Mouse (Mus musculus) forebrain, embryonic 10.5 days (tissue): Measurements from ENCODE around the gene Kynu. TPM values are rescaled to one million over a fixed set of nuclear protein-coding genes. Genes with fewer than 3 reads are reported as not detected.

Experiments
- DNase-seq: peaks from one replicate; pipeline ENCODE4 v3.0.0-alpha.2; 2017; ENCODE audit warnings: low spot score; ENCODE audit errors: extremely low spot score
- H3K27ac ChIP-seq: fragments of 300-500 bp; sonication (generic); 2 replicates; pipeline ENCODE4 v1.5.1; 2016; ENCODE audit warnings: mild to moderate bottlenecking
- H3K27me3 ChIP-seq: fragments of 300-500 bp; sonication (generic); 2 replicates; pipeline ENCODE4 v1.6.1; 2016; ENCODE audit warnings: mild to moderate bottlenecking; ENCODE audit not compliant: poor library complexity, severe bottlenecking
- H3K36me3 ChIP-seq: fragments of 300-500 bp; sonication (generic); replicated peaks from 2 replicates; pipeline ENCODE4 v1.6.1; 2016; ENCODE audit warnings: mild to moderate bottlenecking, moderate library complexity
- H3K4me1 ChIP-seq: fragments of 300-500 bp; sonication (generic); 2 replicates; pipeline ENCODE4 v1.6.1; 2016
- H3K4me3 ChIP-seq: fragments of 300-500 bp; sonication (generic); 2 replicates; pipeline ENCODE4 v1.5.1; 2016; ENCODE audit warnings: mild to moderate bottlenecking, moderate library complexity
- H3K9me3 ChIP-seq: fragments of 300-500 bp; sonication (generic); 2 replicates; pipeline ENCODE4 v1.6.1; 2016; ENCODE audit warnings: mild to moderate bottlenecking, moderate library complexity
- WGBS: fragments of 180-500 bp; shearing (Covaris S2); methylation state at CpG from one replicate; pipeline ENCODE4 v1.1.7; 2016; 5-methylcytosine and 5-hydroxymethylcytosine counted together
- polyA plus RNA-seq: library from polyadenylated mRNA; unstranded; fragments of >200 nt; fragmentation: Nextera tagmentation; extraction: Ambion mirVana; gene quantifications from 2 replicates; pipeline ENCODE4 v1.2.1, GENCODE M21; 2016

Kynu gene
- polyA plus RNA-seq, 1 experiment from 2014 or later: 1.5 TPM

GRCm38 (mm10) chr2:43573526-43573925, 18.4 kb downstream of the Kynu start:
- no peak for DNase-seq
- 97% methylated on average over 1 of the region's 1 CpGs for WGBS
- H3K4me1 ChIP-seq: no peaks in the 10 kb centered on the region

DNA sequence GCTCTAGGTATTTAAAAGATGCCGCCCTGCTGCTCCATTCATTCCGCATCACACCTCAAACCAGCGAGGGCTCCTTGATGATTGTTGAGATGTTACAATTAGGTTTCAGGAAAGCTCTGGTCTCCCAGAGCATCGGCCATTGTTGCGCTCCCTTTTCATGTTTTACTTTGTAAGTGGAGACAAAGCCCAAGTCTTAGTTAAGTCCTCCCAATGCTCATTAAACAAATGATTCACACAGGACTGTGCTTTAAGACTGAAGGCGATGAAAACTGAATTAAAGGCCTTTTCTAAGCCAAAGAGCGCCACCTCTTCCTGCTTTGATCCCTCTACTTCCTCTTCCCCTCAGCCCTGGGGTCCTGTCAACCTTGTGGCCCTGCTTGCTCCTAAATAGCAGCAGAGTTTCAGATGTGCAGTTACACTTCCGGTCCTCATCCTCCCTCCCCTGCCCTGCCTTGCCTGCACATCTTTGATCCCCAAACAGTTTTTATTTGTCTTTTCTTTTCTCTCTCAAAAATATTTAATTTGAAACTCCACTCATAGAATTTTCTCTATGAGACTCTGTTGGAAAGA, 28.2 kb downstream of the Kynu start:
- peak; percentile 29 for DNase-seq
- no peaks in the 10 kb centered on the region for H3K27me3 ChIP-seq
- H3K36me3 ChIP-seq: no peaks in the 10 kb centered on the region
- no peaks in the 10 kb centered on the region for H3K9me3 ChIP-seq
- peaks cover 16% of the 10 kb centered on the region for H3K4me1 ChIP-seq
- H3K27ac ChIP-seq: peak overlapping the region; percentile 66; the same call in 1 of the 2 replicates
- no peak overlapping the region; the same call in 1 of the 2 replicates for H3K4me3 ChIP-seq
- 20% methylated on average over 8 of the region's 8 CpGs for WGBS

More at GRCm38 (mm10) chr2:43573526-43573925, 18.4 kb downstream of the Kynu start:
- no peaks in the 10 kb centered on the region for H3K9me3 ChIP-seq
- H3K36me3 ChIP-seq: no peaks in the 10 kb centered on the region
- no peak overlapping the region for H3K27ac ChIP-seq
- H3K4me3 ChIP-seq: no peak overlapping the region
- H3K27me3 ChIP-seq: no peaks in the 10 kb centered on the region

DNA sequence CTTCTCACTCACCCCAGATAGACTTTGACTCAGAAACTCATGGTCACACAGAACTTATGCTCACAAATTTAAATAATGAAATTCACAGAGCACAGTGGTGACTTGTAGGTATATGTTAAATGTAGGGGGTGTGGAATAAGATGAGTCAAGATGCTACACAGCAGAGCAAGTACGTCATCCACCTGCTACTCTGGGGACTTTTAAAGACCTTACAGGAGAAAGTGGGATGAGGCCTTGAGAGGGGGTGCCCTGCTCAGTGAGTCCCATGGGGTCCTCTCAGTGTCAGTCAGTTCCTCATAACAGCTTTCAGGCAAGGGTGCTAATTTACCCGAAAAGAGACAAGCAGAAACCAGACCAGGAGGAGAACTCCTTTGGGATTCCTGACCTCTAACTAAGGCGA, 30.4 kb downstream of the Kynu start:
- H3K9me3 ChIP-seq: no peaks in the 10 kb centered on the region
- H3K4me1 ChIP-seq: peaks cover 16% of the 10 kb centered on the region
- H3K27ac ChIP-seq: no peak overlapping the region
- WGBS: 81% methylated on average over 3 of the region's 3 CpGs
- H3K4me3 ChIP-seq: no peak overlapping the region
- H3K36me3 ChIP-seq: no peaks in the 10 kb centered on the region
- DNase-seq: no peak
- no peaks in the 10 kb centered on the region for H3K27me3 ChIP-seq

- Histone ChIP-seq H3K9me3 (no peaks in the 10 kb centered on the region), H3K36me3 (no peaks in the 10 kb centered on the region), H3K4me3 (no peak overlapping the region), H3K27me3 (no peaks in the 10 kb centered on the region), H3K27ac (no peak overlapping the region), H3K4me1 (peaks cover 13% of the 10 kb centered on the region)
- no peak for DNase-seq
- 92% methylated on average over 2 of the region's 2 CpGs for WGBS
Measured at GRCm38 (mm10) chr2:43587832-43588231, 32.7 kb downstream of the Kynu start.

- Histone ChIP-seq H3K36me3 (no peaks in the 10 kb centered on the region), H3K4me3 (no peak overlapping the region), H3K27me3 (no peaks in the 10 kb centered on the region), H3K27ac (no peak overlapping the region), H3K9me3 (no peaks in the 10 kb centered on the region), H3K4me1 (no peaks in the 10 kb centered on the region)
- 68% methylated on average over 1 of the region's 1 CpGs for WGBS
- DNase-seq: no peak
Measured at GRCm38 (mm10) chr2:43592001-43592704, 37.0 kb downstream of the Kynu start.

DNA sequence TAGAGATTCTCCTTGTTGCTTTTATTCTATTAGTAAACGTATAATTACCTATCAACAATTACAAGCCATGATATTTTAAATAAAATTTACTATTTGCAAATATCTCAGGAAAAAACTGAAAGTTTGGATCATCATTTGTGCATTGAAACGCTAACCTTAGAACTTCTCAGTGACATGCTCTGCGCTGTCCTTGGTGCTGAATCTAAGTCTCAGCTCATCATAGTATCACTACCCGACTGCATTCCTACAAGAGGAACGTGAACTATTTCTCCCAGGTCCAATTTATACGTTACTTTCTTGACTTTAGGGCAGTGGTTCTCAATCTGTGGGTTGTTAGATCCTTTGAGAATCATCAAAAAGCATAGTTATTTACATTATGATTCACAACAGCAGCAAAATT, 58.4 kb downstream of the Kynu start:
- H3K27ac ChIP-seq: no peak overlapping the region
- H3K9me3 ChIP-seq: no peaks in the 10 kb centered on the region
- no peak overlapping the region for H3K4me3 ChIP-seq
- H3K4me1 ChIP-seq: no peaks in the 10 kb centered on the region
- 11% methylated on average over 6 of the region's 6 CpGs for WGBS
- H3K36me3 ChIP-seq: no peaks in the 10 kb centered on the region
- no peaks in the 10 kb centered on the region for H3K27me3 ChIP-seq
- peak; percentile 55 for DNase-seq

GRCm38 (mm10) chr2:43621140-43621539, 66.0 kb downstream of the Kynu start:
- Histone ChIP-seq H3K4me3 (no peak overlapping the region), H3K36me3 (no peaks in the 10 kb centered on the region), H3K27ac (no peak overlapping the region), H3K9me3 (no peaks in the 10 kb centered on the region), H3K27me3 (no peaks in the 10 kb centered on the region), H3K4me1 (no peaks in the 10 kb centered on the region)
- DNase-seq: no peak

GRCm38 (mm10) chr2:43622844-43623243, 67.7 kb downstream of the Kynu start:
- H3K9me3 ChIP-seq: no peaks in the 10 kb centered on the region
- DNase-seq: no peak
- WGBS: 0% methylated on average over 1 of the region's 1 CpGs
- no peaks in the 10 kb centered on the region for H3K4me1 ChIP-seq
- no peak overlapping the region for H3K4me3 ChIP-seq
- H3K27ac ChIP-seq: no peak overlapping the region
- no peaks in the 10 kb centered on the region for H3K36me3 ChIP-seq
- no peaks in the 10 kb centered on the region for H3K27me3 ChIP-seq

GRCm38 (mm10) chr2:43631786-43632185, 76.7 kb downstream of the Kynu start:
- Histone ChIP-seq H3K27ac (no peak overlapping the region), H3K4me3 (no peak overlapping the region), H3K36me3 (no peaks in the 10 kb centered on the region), H3K27me3 (no peaks in the 10 kb centered on the region), H3K4me1 (no peaks in the 10 kb centered on the region), H3K9me3 (no peaks in the 10 kb centered on the region)
- no peak for DNase-seq

DNA sequence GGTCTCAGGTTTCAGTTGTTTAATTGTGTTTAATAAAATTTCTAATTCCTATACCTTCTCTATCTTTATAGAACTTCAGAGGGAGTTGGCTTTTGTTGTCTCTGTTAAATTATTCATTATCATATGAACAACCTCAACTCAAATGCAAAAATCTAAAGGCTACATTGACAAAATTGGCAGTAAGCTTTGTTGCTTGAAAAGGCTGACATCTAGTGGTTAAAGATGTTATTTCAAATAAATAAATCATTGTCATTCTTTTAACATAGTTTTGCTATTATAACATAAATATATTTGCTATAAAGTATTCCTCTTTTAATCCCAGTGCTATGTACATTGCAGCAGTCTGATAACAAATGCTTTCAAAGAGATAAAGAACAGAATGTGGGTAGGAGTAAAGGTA, 81.4 kb downstream of the Kynu start:
- Histone ChIP-seq H3K27me3 (no peaks in the 10 kb centered on the region), H3K36me3 (no peaks in the 10 kb centered on the region)

GRCm38 (mm10) chr2:43646962-43647361, 91.8 kb downstream of the Kynu start:
- Histone ChIP-seq H3K4me3 (no peak overlapping the region), H3K27me3 (no peaks in the 10 kb centered on the region), H3K4me1 (no peaks in the 10 kb centered on the region), H3K27ac (no peak overlapping the region), H3K9me3 (no peaks in the 10 kb centered on the region), H3K36me3 (no peaks in the 10 kb centered on the region)
- DNase-seq: no peak
- 95% methylated on average over 2 of the region's 2 CpGs for WGBS

More for the DNA sequence above, 81.4 kb downstream of the Kynu start:
- no peak for DNase-seq
- H3K4me1 ChIP-seq: no peaks in the 10 kb centered on the region
- H3K4me3 ChIP-seq: no peak overlapping the region
- H3K9me3 ChIP-seq: no peaks in the 10 kb centered on the region
- H3K27ac ChIP-seq: no peak overlapping the region

DNA sequence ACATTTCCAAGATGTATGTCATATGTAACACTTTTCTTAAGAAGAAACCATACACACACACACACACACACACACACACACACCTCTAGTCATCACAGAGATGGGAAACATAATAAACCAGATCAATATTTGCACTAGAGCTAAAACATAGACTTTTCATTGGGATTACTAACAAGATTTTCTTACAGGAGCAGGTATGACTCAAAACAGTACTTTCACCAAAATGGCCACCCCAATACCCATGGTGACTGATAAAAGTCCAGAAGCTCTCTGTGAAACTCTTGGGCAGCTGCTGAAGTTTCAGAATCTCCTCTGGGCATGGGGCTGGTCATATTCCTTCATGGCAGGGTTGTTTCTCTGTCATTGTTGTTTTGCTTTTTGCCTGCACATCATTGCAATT, 114.5 kb downstream of the Kynu start:
- H3K27ac ChIP-seq: no peak overlapping the region
- no peak for DNase-seq
- no peaks in the 10 kb centered on the region for H3K36me3 ChIP-seq
- H3K27me3 ChIP-seq: no peaks in the 10 kb centered on the region
- no peak overlapping the region for H3K4me3 ChIP-seq
- no peaks in the 10 kb centered on the region for H3K9me3 ChIP-seq
- H3K4me1 ChIP-seq: no peaks in the 10 kb centered on the region

- no peaks in the 10 kb centered on the region for H3K27me3 ChIP-seq
- H3K27ac ChIP-seq: no peak overlapping the region
- H3K36me3 ChIP-seq: no peaks in the 10 kb centered on the region
- DNase-seq: peak; percentile 61
- H3K9me3 ChIP-seq: no peaks in the 10 kb centered on the region
- 2% methylated on average over 6 of the region's 6 CpGs for WGBS
- H3K4me1 ChIP-seq: no peaks in the 10 kb centered on the region
- no peak overlapping the region for H3K4me3 ChIP-seq
Measured at GRCm38 (mm10) chr2:43673619-43674018, 118.5 kb downstream of the Kynu start.
